Comparison of ENCODE assay signal across 7 mouse cellular contexts in genomic region chr17:46032257-46032991, GRCm38 (mm10). TPM values are rescaled to one million over a fixed set of nuclear protein-coding genes. Genes with fewer than 3 reads are reported as not detected.
DNase-seq lines count a peak whose midpoint lies in the region; ATAC-seq lines count a peak whose summit lies in the region.

Vegfa (minus strand) TSS chr17:46032369.

- no peaks in the 10 kb centered on the region for H3K9me3 ChIP-seq in embryonic facial prominence, embryonic 11.5 days (replicated peaks; ENCODE audit: control insufficient read depth, low read length)
- H3K9me3 ChIP-seq in limb, embryonic 11.5 days (ENCODE audit: control insufficient read depth, low read length), result no peaks in the 10 kb centered on the region
- no peaks in the 10 kb centered on the region for H3K9me3 ChIP-seq in midbrain, embryonic 14.5 days (ENCODE audit: control insufficient read depth, low read length)

- WGBS in embryonic facial prominence, embryonic 11.5 days, result under 1% methylated on average over 40 of the region's 40 CpGs
- WGBS in limb, embryonic 11.5 days, result under 1% methylated on average over 40 of the region's 40 CpGs
- WGBS in midbrain, embryonic 14.5 days, result under 1% methylated on average over 40 of the region's 40 CpGs

- peak within 1 kb of the TSS; percentile 91 for H3K27ac ChIP-seq in embryonic facial prominence, embryonic 11.5 days (replicated peaks; ENCODE audit: low read depth, low read length)
- H3K27ac ChIP-seq in limb, embryonic 11.5 days (replicated peaks; ENCODE audit: low read depth, low read length), result peak within 1 kb of the TSS; percentile 80
- H3K27ac ChIP-seq in midbrain, embryonic 14.5 days (replicated peaks; ENCODE audit: low read depth, low read length), result peak within 1 kb of the TSS; percentile 87

- H3K36me3 ChIP-seq in embryonic facial prominence, embryonic 11.5 days (replicated peaks; ENCODE audit: control insufficient read depth, insufficient read depth, low read depth, low read length), result no peaks in the 10 kb centered on the region
- no peaks in the 10 kb centered on the region for H3K36me3 ChIP-seq in limb, embryonic 11.5 days (ENCODE audit: control insufficient read depth, insufficient read depth, low read length)
- no peaks in the 10 kb centered on the region for H3K36me3 ChIP-seq in midbrain, embryonic 14.5 days (ENCODE audit: control insufficient read depth, insufficient read depth, low read length)

- ATAC-seq in embryonic facial prominence, embryonic 11.5 days (replicated peaks; ENCODE audit: insufficient number of reproducible peaks, low FRiP score, low TSS enrichment, low read depth), result peak; percentile 74
- ATAC-seq in limb, embryonic 11.5 days (ENCODE audit: insufficient number of reproducible peaks, low FRiP score, low TSS enrichment, low read depth), result peak; percentile 69
- peak; percentile 82 for ATAC-seq in midbrain, embryonic 14.5 days (ENCODE audit: low FRiP score, low TSS enrichment)

- no peaks in the 10 kb centered on the region for H3K27me3 ChIP-seq in embryonic facial prominence, embryonic 11.5 days (ENCODE audit: control insufficient read depth, insufficient read depth, low read length)
- H3K27me3 ChIP-seq in limb, embryonic 11.5 days (ENCODE audit: control insufficient read depth, insufficient read depth, low read length), result no peaks in the 10 kb centered on the region
- no peaks in the 10 kb centered on the region for H3K27me3 ChIP-seq in midbrain, embryonic 14.5 days (ENCODE audit: control insufficient read depth, insufficient read depth, low read length)

- peak within 1 kb of the TSS; percentile 91 for H3K4me3 ChIP-seq in embryonic facial prominence, embryonic 11.5 days (ENCODE audit: low read depth, low read length)
- peak within 1 kb of the TSS; percentile 87 for H3K4me3 ChIP-seq in limb, embryonic 11.5 days (ENCODE audit: low read depth, low read length)
- peak within 1 kb of the TSS; percentile 83 for H3K4me3 ChIP-seq in midbrain, embryonic 14.5 days (replicated peaks; ENCODE audit: low read depth, low read length)

- H3K9ac ChIP-seq in embryonic facial prominence, embryonic 11.5 days (replicated peaks; ENCODE audit: low read length), result peak within 1 kb of the TSS; percentile 97
- H3K9ac ChIP-seq in limb, embryonic 11.5 days (ENCODE audit: low read length), result peak within 1 kb of the TSS; percentile 96
- peak within 1 kb of the TSS; percentile 86 for H3K9ac ChIP-seq in midbrain, embryonic 14.5 days (replicated peaks; ENCODE audit: low read length)

- H3K4me1 ChIP-seq in embryonic facial prominence, embryonic 11.5 days (ENCODE audit: control insufficient read depth, insufficient read depth, low read length), result peaks cover 13% of the 10 kb centered on the region
- peaks cover 34% of the 10 kb centered on the region for H3K4me1 ChIP-seq in limb, embryonic 11.5 days (ENCODE audit: control insufficient read depth, insufficient read depth, low read length)
- peaks cover 23% of the 10 kb centered on the region for H3K4me1 ChIP-seq in midbrain, embryonic 14.5 days (ENCODE audit: control insufficient read depth, insufficient read depth, low read length)

- peak; percentile 96 for DNase-seq in adrenal gland, postnatal 14 days
- peak; percentile 95 for DNase-seq in embryonic facial prominence, embryonic 11.5 days (ENCODE audit: low spot score)
- DNase-seq in heart, adult 11 months, result peak; percentile 99
- DNase-seq in kidney, adult 18-20 months, result peak; percentile 95
- peak; percentile 98 for DNase-seq in limb, embryonic 11.5 days (ENCODE audit: low spot score)
- peak; percentile 97 for DNase-seq in midbrain, embryonic 14.5 days
- peak; percentile 81 to 90 for DNase-seq in spleen, adult 18-20 months

- peak within 1 kb of the TSS; percentile 87 for H3K4me2 ChIP-seq in embryonic facial prominence, embryonic 11.5 days (ENCODE audit: low read depth, low read length)
- peak within 1 kb of the TSS; percentile 78 for H3K4me2 ChIP-seq in limb, embryonic 11.5 days (ENCODE audit: low read depth, severe bottlenecking)
- H3K4me2 ChIP-seq in midbrain, embryonic 14.5 days (ENCODE audit: low read length), result peak within 1 kb of the TSS; percentile 90

RNA-seq across cellular contexts. Expression of gene Vegfa, which starts in this region (rescaled TPM):
- total RNA-seq in adrenal gland, postnatal 14 days (2021), result 422 and 438 TPM in 2 replicates
- polyA plus RNA-seq in embryonic facial prominence, embryonic 11.5 days (2014; fragmentation: Nextera tagmentation; extraction: Ambion mirVana), result 2.9 and 3.2 TPM in 2 replicates
- 3.3 and 4.0 TPM in 2 replicates for polyA plus RNA-seq in limb, embryonic 11.5 days (2014; fragmentation: Nextera tagmentation; extraction: Ambion mirVana)
- 4.3 and 5.5 TPM in 2 replicates for polyA plus RNA-seq in midbrain, embryonic 14.5 days (2014; fragmentation: Nextera tagmentation; extraction: Ambion mirVana)

Comparison
In these comparisons a context has a peak if more than half of its experiments do, and no peak if none do; other contexts are left out.
1. Peak in every context shown above with its lines: DNase-seq, ATAC-seq, H3K4me3 ChIP-seq and H3K27ac ChIP-seq.